Mouse (Mus musculus) intestine, embryonic 15.5 days (tissue): Measurements from ENCODE around the gene Mipol1. TPM values are rescaled to one million over a fixed set of nuclear protein-coding genes. Genes with fewer than 3 reads are reported as not detected.
A peak's percentile ranks its signal among the peaks of the same experiment; 100 is the strongest.

Experiments
- ATAC-seq: fragments of 200-750 bp; cut with Nextera tagmentation; 2 replicates; pipeline ENCODE4 v1.8.0; 2017; ENCODE audit warnings: moderate TSS enrichment, moderate library complexity
- H3K27ac ChIP-seq: fragments of 300-500 bp; sonication (generic); 2 replicates; pipeline ENCODE4 v1.5.1; 2015; ENCODE audit warnings: mild to moderate bottlenecking, inconsistent platforms
- H3K27me3 ChIP-seq: fragments of 300-500 bp; sonication (generic); replicated peaks from 2 replicates; pipeline ENCODE4 v1.6.1; 2015; ENCODE audit warnings: inconsistent platforms
- H3K36me3 ChIP-seq: fragments of 300-500 bp; sonication (generic); 2 replicates; pipeline ENCODE4 v1.6.1; 2015; ENCODE audit warnings: inconsistent platforms
- H3K4me1 ChIP-seq: fragments of 300-500 bp; sonication (generic); replicated peaks from 2 replicates; pipeline ENCODE4 v1.6.1; 2015; ENCODE audit warnings: inconsistent platforms
- H3K4me2 ChIP-seq: fragments of 300-500 bp; sonication (generic); replicated peaks from 2 replicates; pipeline ENCODE4 v1.6.1; 2015; ENCODE audit warnings: mild to moderate bottlenecking, inconsistent platforms
- H3K4me3 ChIP-seq: fragments of 300-500 bp; sonication (generic); replicated peaks from 2 replicates; pipeline ENCODE4 v1.5.1; 2015; ENCODE audit warnings: inconsistent platforms
- H3K9ac ChIP-seq: fragments of 300-500 bp; sonication (generic); 2 replicates; pipeline ENCODE4 v1.6.1; 2015; ENCODE audit warnings: inconsistent platforms
- H3K9me3 ChIP-seq: fragments of 300-500 bp; sonication (generic); 2 replicates; pipeline ENCODE4 v1.6.1; 2016; ENCODE audit warnings: inconsistent platforms
- WGBS: fragments of 180-500 bp; shearing (Covaris S2); methylation state at CpG from one replicate; pipeline ENCODE4 v1.1.7; 2015; 5-methylcytosine and 5-hydroxymethylcytosine counted together
- polyA plus RNA-seq: library from polyadenylated mRNA; unstranded; fragments of >200 nt; fragmentation: Nextera tagmentation; extraction: Ambion mirVana; gene quantifications from 2 replicates; pipeline ENCODE4 v1.2.1, GENCODE M21; 2015

Mipol1 gene
- polyA plus RNA-seq: 8.8 and 10.1 TPM in 2 replicates

- ATAC-seq: peak; percentile 99
- Histone ChIP-seq H3K4me2 (peak within 1 kb of the TSS; percentile 64), H3K9me3 (no peaks in the 10 kb centered on the region), H3K4me3 (peak within 1 kb of the TSS; percentile 76), H3K27me3 (no peaks in the 10 kb centered on the region), H3K27ac (peak within 1 kb of the TSS; percentile 92), H3K36me3 (0 out of 2 replicates have a peak, but pooled peaks cover 4% of the 10 kb centered on the region), H3K4me1 (0 out of 2 replicates have a peak, but pooled peaks cover 3% of the 10 kb centered on the region), H3K9ac (peak within 1 kb of the TSS; percentile 81)
- WGBS: under 1% methylated on average over 58 of the region's 58 CpGs
Measured at GRCm38 (mm10) chr12:57230192-57230706, at the start of gene Mipol1, which contains the start of gene Prps1l3. Gene Mipol1 (plus strand): TSS chr12:57230427. Gene Prps1l3 (plus strand): TSS chr12:57230412.

DNA sequence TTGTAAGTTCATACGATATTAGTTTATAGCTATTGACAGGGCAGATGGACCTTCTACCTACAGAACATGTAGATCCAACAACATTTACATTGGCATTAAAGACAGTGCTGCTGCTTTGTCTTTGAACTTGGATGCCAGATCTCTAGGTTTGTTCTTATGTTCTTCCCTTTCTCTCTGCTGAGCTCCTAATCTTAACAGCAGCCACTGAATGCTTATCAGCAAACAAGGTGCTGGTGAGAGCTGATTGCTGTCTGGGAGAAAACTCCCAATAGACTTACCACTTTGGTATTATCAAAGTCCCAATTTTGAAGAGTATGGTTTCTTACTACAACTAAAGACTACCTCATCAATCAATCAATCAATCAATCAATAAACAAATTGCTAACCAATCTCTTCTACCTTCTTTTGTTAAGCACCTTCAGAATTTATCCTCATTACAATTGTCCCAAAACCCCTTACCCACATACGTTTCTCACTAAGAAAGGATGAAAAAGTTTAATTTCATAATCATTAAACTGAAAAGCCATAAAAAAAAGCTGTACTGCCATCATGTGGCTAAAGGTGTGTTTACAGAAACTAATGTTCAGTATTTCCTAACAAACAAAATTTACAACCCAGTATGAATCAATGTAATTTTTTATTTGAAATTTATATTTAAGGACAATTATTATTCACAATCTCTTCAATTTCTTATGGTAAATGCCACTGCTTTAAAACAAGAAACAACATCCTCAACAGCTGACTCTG is 45.7 kb upstream of the Mipol1 start:
- H3K36me3 ChIP-seq: no peaks in the 10 kb centered on the region
- H3K9ac ChIP-seq: no peak overlapping the region
- no peak overlapping the region for H3K27ac ChIP-seq
- ATAC-seq: no peak
- H3K4me1 ChIP-seq: no peaks in the 10 kb centered on the region
- no peak overlapping the region for H3K4me3 ChIP-seq
- no peak overlapping the region for H3K4me2 ChIP-seq
- WGBS: 61% methylated on average over 2 of the region's 2 CpGs
- no peaks in the 10 kb centered on the region for H3K9me3 ChIP-seq
- no peaks in the 10 kb centered on the region for H3K27me3 ChIP-seq

DNA sequence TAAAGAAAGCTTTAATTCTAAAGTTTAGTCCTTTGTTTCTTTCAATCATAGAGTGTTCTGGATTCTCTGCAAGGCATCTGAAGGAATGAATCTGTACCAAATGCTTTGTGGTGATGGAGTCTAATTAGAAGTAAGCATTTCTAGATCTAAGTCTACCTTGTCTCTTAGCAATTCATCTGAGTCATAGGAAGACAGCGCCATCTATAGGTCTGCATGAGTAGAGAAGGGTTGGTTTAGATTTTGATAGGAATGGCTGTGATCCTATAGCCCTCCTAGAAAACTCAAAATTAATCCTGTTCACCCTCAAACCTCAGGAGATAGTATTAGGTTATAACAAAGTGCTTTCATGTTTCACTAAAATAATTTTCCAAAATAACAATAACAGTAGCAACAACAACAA is 44.8 kb upstream of the Mipol1 start:
- no peak overlapping the region for H3K4me3 ChIP-seq
- 0% methylated on average over 1 of the region's 1 CpGs for WGBS

GRCm38 (mm10) chr12:57186126-57186525 is 44.1 kb upstream of the Mipol1 start:
- Histone ChIP-seq H3K27me3 (no peaks in the 10 kb centered on the region), H3K4me1 (no peaks in the 10 kb centered on the region), H3K4me2 (no peak overlapping the region), H3K9ac (no peak overlapping the region), H3K4me3 (no peak overlapping the region), H3K9me3 (no peaks in the 10 kb centered on the region), H3K27ac (no peak overlapping the region), H3K36me3 (no peaks in the 10 kb centered on the region)
- ATAC-seq: no peak
- 63% methylated on average over 2 of the region's 2 CpGs for WGBS

More for the DNA sequence above, 44.8 kb upstream of the Mipol1 start:
- H3K4me2 ChIP-seq: no peak overlapping the region
- H3K36me3 ChIP-seq: no peaks in the 10 kb centered on the region
- no peaks in the 10 kb centered on the region for H3K9me3 ChIP-seq
- no peak overlapping the region for H3K9ac ChIP-seq
- H3K27ac ChIP-seq: no peak overlapping the region
- no peaks in the 10 kb centered on the region for H3K27me3 ChIP-seq
- ATAC-seq: no peak
- H3K4me1 ChIP-seq: no peaks in the 10 kb centered on the region

GRCm38 (mm10) chr12:57187032-57187431 is 43.2 kb upstream of the Mipol1 start:
- no peak overlapping the region for H3K4me3 ChIP-seq

DNA sequence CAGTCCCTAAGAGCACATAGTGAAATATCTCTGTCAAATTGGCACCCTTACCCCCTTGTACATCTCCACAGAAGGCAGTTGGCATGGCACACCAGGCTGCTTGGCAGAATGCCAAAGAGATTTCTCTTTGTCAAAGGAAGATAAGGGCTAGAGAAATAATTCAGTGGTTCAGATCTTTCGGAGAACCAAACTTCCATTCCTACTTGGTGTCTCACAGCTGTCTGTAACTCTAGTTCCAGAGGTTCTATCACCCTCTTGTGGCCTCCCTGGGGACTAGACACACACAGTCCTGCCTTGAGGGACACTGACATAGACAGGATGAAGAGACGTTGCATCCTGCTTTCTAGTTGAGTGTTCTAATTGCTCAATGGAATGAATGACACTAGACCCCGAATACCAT is 35.6 kb upstream of the Mipol1 start:
- 33% methylated on average over 3 of the region's 3 CpGs for WGBS

More at GRCm38 (mm10) chr12:57187032-57187431, 43.2 kb upstream of the Mipol1 start:
- Histone ChIP-seq H3K9me3 (no peaks in the 10 kb centered on the region), H3K27ac (no peak overlapping the region), H3K27me3 (no peaks in the 10 kb centered on the region), H3K9ac (no peak overlapping the region), H3K36me3 (no peaks in the 10 kb centered on the region), H3K4me2 (no peak overlapping the region), H3K4me1 (no peaks in the 10 kb centered on the region)
- WGBS: 69% methylated on average over 4 of the region's 4 CpGs
- ATAC-seq: peak; percentile 87

DNA sequence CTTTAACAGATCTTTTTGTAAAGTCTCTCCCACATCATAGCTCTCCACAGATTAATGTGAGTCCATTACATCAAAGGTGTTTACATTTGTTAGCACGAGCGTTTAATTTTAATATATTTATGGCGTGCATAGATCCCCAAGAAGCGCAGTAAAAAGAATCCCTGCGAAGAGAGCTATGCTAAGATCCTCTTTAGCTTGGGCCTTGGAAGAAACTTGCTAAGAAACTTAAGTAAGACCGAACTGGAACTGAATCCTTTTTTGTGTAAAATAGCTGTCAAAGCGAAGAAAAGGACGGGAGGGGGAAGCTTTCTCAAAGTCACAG is 34.0 kb upstream of the Mipol1 start:
- Histone ChIP-seq H3K4me3 (peak overlapping the region; percentile 49), H3K9me3 (no peaks in the 10 kb centered on the region), H3K27me3 (peaks cover 6% of the 10 kb centered on the region; the same call in 1 of the 2 replicates), H3K9ac (peak overlapping the region; percentile 42), H3K4me2 (peak overlapping the region; percentile 97), H3K4me1 (peaks cover 7% of the 10 kb centered on the region; the same call in 1 of the 2 replicates), H3K36me3 (no peaks in the 10 kb centered on the region), H3K27ac (no peak overlapping the region)
- no peak for ATAC-seq
- 14% methylated on average over 8 of the region's 8 CpGs for WGBS

More for the DNA sequence above, 35.6 kb upstream of the Mipol1 start:
- Histone ChIP-seq H3K27me3 (peaks cover 6% of the 10 kb centered on the region; the same call in 1 of the 2 replicates), H3K4me3 (no peak overlapping the region), H3K4me2 (no peak overlapping the region), H3K27ac (no peak overlapping the region), H3K4me1 (peaks cover 7% of the 10 kb centered on the region; the same call in 1 of the 2 replicates), H3K36me3 (no peaks in the 10 kb centered on the region), H3K9ac (no peak overlapping the region), H3K9me3 (no peaks in the 10 kb centered on the region)
- ATAC-seq: peak; percentile 60

GRCm38 (mm10) chr12:57196608-57197362 is 33.4 kb upstream of the Mipol1 start:
- Histone ChIP-seq H3K4me1 (peaks cover 7% of the 10 kb centered on the region; the same call in 1 of the 2 replicates), H3K4me2 (peak overlapping the region; percentile 97), H3K9ac (peak overlapping the region; percentile 42), H3K27ac (no peak overlapping the region), H3K36me3 (no peaks in the 10 kb centered on the region), H3K9me3 (no peaks in the 10 kb centered on the region), H3K4me3 (peak overlapping the region; percentile 49), H3K27me3 (peaks cover 6% of the 10 kb centered on the region; the same call in 1 of the 2 replicates)
- peak; percentile 86 for ATAC-seq
- 2% methylated on average over 59 of the region's 59 CpGs for WGBS

DNA sequence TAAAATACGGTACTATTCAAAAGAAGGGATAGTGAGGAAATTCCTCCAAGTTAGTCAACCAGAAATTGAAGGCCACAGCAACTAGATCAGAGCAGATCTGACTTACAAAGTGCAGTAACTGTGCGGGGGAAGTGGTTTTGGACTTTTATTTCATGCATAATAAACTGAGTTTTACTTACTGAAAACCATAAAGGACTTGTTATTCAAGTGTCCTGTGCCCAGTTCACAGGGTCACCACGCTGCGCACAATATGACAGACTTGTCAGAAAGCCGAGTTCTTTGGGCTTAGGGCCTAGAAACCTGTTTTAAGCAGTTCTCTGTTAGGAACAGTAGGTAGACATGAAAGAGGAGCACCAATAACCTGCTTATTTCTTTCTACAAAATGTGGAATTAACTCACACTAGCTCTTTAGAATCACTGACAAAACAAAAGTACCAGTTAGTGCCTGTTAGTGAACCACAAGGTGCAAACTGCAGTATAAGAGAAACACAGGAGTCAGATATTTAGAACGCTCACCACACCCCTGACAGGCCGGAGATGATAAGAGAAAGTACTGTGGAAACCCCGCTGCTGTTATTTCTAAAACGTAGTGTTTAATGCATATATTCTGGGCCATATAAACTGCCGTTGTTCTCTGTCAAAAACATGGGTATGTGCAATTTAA is 32.7 kb upstream of the Mipol1 start, which contains the start of gene Slc25a21:
Gene Slc25a21 (minus strand): TSS at position 110 of the 664 bp plus-strand sequence.
- H3K4me3 ChIP-seq: peak within 1 kb of the TSS; percentile 49
- peaks cover 7% of the 10 kb centered on the region; the same call in 1 of the 2 replicates for H3K4me1 ChIP-seq
- peak within 1 kb of the TSS; percentile 42 for H3K9ac ChIP-seq
- ATAC-seq: peak; percentile 41; the same call in 1 of the 2 replicates
- H3K27ac ChIP-seq: no peak within 1 kb of the TSS
- H3K4me2 ChIP-seq: peak within 1 kb of the TSS; percentile 97
- H3K36me3 ChIP-seq: no peaks in the 10 kb centered on the region
- H3K27me3 ChIP-seq: peaks cover 6% of the 10 kb centered on the region; the same call in 1 of the 2 replicates
- 72% methylated on average over 10 of the region's 10 CpGs for WGBS
- no peaks in the 10 kb centered on the region for H3K9me3 ChIP-seq

DNA sequence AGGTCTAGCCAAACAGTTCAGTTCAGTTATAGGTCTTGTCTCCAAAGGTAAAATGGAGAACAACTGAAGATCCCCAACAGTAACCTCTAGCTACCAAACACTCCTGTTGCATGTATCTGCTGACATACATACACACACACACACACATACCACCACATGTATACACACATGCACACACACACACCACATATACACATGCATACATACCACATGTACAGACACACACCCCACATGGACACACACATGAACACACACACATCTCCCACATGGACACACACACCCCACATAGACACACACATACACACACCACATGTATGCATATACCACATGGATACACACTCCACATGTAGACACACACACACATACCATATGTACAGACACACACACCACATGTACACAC is 32.0 kb upstream of the Mipol1 start:
- Histone ChIP-seq H3K4me3 (no peak overlapping the region), H3K4me1 (peaks cover 7% of the 10 kb centered on the region; the same call in 1 of the 2 replicates)
- ATAC-seq: no peak

DNA sequence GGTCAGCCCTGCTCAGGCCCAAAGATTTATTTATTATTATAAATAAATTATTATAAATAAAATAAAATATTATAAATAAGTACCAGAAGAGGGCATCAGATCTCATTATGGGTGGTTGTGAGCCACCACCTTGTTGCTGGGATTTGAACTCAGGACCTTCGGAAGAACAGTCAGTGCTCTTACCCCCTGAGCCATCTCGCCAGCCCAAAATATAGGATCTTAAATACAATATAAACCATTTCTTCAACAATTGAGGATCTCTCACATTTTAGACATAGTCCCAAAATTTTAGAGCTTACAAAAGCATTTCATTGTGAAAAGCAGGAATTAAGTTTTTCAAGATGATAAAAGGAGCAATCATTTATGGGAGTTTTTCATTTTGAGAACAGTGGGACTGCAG is 30.8 kb upstream of the Mipol1 start:
- H3K27me3 ChIP-seq: peaks cover 6% of the 10 kb centered on the region; the same call in 1 of the 2 replicates
- no peak overlapping the region for H3K27ac ChIP-seq
- H3K4me2 ChIP-seq: no peak overlapping the region
- no peaks in the 10 kb centered on the region for H3K36me3 ChIP-seq
- peaks cover 7% of the 10 kb centered on the region; the same call in 1 of the 2 replicates for H3K4me1 ChIP-seq
- H3K9ac ChIP-seq: no peak overlapping the region
- no peak for ATAC-seq
- H3K9me3 ChIP-seq: no peaks in the 10 kb centered on the region
- 96% methylated on average over 2 of the region's 2 CpGs for WGBS
- no peak overlapping the region for H3K4me3 ChIP-seq

More for the DNA sequence above, 32.0 kb upstream of the Mipol1 start:
- no peak overlapping the region for H3K9ac ChIP-seq
- H3K27me3 ChIP-seq: peaks cover 6% of the 10 kb centered on the region; the same call in 1 of the 2 replicates
- no peak overlapping the region for H3K4me2 ChIP-seq
- H3K27ac ChIP-seq: no peak overlapping the region
- no peaks in the 10 kb centered on the region for H3K9me3 ChIP-seq
- H3K36me3 ChIP-seq: no peaks in the 10 kb centered on the region
